Mouse (Mus musculus) ES-Bruce4 (cell line): ENCODE measurements around the gene Atp5c1. TPM values are rescaled to one million over a fixed set of nuclear protein-coding genes. Genes with fewer than 3 reads are reported as not detected.
A peak's percentile ranks its signal among the peaks of the same experiment; 100 is the strongest.

Experiments
- H3K27ac ChIP-seq: 2 replicates; pipeline ENCODE4 v1.5.1; 2012; ENCODE audit warnings: low read length, inconsistent platforms; ENCODE audit not compliant: insufficient read depth
- H3K27me3 ChIP-seq: 2 replicates; pipeline ENCODE4 v1.6.1; 2012; ENCODE audit warnings: mild to moderate bottlenecking, low read length, inconsistent platforms; ENCODE audit not compliant: control insufficient read depth, poor library complexity, insufficient read depth, severe bottlenecking
- H3K36me3 ChIP-seq: 2 replicates; pipeline ENCODE4 v1.6.1; 2012; ENCODE audit warnings: inconsistent platforms, mild to moderate bottlenecking, low read length, moderate library complexity; ENCODE audit not compliant: control insufficient read depth, poor library complexity, insufficient read depth, severe bottlenecking
- H3K4me1 ChIP-seq: one replicate; pipeline ENCODE4 v1.8.1; 2011; ENCODE audit warnings: low read length; ENCODE audit not compliant: control insufficient read depth, insufficient read depth
- H3K4me3 ChIP-seq: 2 replicates; pipeline ENCODE4 v1.5.1; 2011; ENCODE audit warnings: low read depth, mild to moderate bottlenecking, low read length
- H3K9ac ChIP-seq: 2 replicates; pipeline ENCODE4 v1.6.1; 2012; ENCODE audit warnings: low read depth, mild to moderate bottlenecking, inconsistent platforms; ENCODE audit not compliant: poor library complexity, severe bottlenecking
- H3K9me3 ChIP-seq: replicated peaks from 2 replicates; pipeline ENCODE4 v1.6.1; 2012; ENCODE audit warnings: mild to moderate bottlenecking, low read length, inconsistent platforms; ENCODE audit not compliant: control insufficient read depth, poor library complexity, insufficient read depth, severe bottlenecking
- CTCF ChIP-seq: IDR thresholded peaks from one replicate; pipeline ENCODE4 v1.8.1; 2011; ENCODE audit warnings: low read depth, low read length
- EP300 ChIP-seq: IDR thresholded peaks from 2 replicates; pipeline ENCODE4 v1.6.1; 2011; ENCODE audit warnings: low read depth, low read length; ENCODE audit not compliant: insufficient read depth
- POLR2A ChIP-seq: IDR thresholded peaks from one replicate; pipeline ENCODE4 v1.8.1; 2011; ENCODE audit warnings: low read length; ENCODE audit not compliant: insufficient read depth
- polyA plus RNA-seq: library from polyadenylated mRNA; stranded (reverse); fragments of >200 nt; gene quantifications from 2 replicates; pipeline ENCODE4 v1.2.4, GENCODE M21; 2011; ENCODE audit warnings: low read depth; ENCODE audit not compliant: missing spikeins, insufficient read depth, insufficient read length

The Atp5c1 gene
- polyA plus RNA-seq, 1 experiment: 452 TPM

DNA sequence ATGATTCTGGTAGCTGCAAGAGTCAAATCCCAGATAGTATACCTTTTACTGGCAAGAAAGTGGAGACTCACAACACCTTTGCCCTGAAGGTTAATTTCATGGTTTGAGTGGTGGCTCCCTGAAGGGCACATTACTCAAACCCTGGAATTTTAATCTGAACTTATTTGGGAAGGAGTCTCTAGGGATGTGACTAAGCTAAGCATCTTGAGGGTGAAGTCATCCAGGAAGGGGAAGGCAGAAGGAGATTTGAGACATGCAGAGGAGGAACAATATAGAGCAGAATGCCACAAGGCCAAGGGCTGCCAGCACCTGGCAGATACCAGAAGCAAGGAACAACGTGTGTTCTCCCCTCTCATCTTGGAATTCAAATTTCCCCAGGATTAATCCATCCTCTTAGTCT, 38.4 kb upstream of the Atp5c1 start:
- Histone ChIP-seq H3K36me3 (no peaks in the 10 kb centered on the region), H3K4me1 (no peaks in the 10 kb centered on the region), H3K27ac (no peak overlapping the region), H3K4me3 (no peak overlapping the region), H3K9me3 (no peaks in the 10 kb centered on the region), H3K27me3 (no peaks in the 10 kb centered on the region), H3K9ac (no peak overlapping the region)
- no peak for TF ChIP-seq POLR2A
- no peak for TF ChIP-seq CTCF

DNA sequence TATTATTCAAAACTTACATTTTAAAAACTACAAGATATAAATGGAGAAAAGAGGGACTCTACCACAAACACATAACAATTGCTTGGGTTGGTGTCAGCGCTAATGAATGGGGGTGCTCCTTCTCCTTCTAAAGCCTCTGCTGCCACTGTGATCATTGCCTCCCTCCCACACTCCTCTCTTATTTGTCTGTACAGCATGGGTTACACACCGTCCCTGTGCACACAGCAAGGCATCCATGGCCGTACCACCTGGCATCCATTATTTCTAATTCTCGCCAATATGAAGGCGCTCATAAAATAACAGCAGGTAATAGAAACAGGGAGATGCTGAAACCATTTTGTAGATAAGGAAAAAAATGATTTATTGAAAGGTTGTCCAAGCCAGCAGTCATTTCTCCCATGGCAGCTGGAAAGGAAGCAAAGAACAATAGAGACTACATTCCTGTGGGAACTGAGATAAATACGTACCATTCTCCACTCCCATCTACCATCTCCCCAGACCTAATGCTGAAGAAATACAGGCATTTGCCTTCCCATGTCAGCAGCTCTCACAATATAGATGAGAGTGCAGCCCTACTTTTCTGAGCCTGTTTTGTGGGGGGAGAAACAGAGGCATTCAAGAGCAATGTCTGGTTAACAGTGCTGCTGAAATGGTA, 28.4 kb upstream of the Atp5c1 start:
- Histone ChIP-seq H3K9ac (no peak overlapping the region), H3K9me3 (no peaks in the 10 kb centered on the region), H3K4me3 (no peak overlapping the region), H3K36me3 (no peaks in the 10 kb centered on the region), H3K27ac (no peak overlapping the region), H3K27me3 (no peaks in the 10 kb centered on the region), H3K4me1 (no peaks in the 10 kb centered on the region)
- TF ChIP-seq POLR2A: no peak
- TF ChIP-seq CTCF: no peak
- TF ChIP-seq EP300: no peak

DNA sequence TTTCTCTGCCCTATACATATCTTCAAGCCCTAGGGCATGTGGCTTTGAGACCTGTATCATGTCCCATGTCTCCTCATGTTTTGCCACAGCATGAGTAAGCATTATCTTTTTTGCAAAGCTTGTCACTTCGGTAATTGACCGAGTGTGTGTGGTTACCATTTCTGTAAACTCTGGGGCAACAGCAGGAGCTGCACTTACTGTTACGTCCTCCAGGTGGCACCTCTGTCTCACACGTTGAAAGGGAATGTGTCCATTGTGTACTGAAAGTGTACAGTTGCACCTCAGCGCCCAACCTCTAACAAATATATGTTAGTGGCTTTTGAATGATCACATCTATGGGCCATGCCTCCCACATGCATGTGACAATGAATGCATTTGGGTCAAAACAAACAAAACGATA, 20.9 kb upstream of the Atp5c1 start:
- Histone ChIP-seq H3K27ac (no peak overlapping the region), H3K4me1 (no peaks in the 10 kb centered on the region), H3K36me3 (no peaks in the 10 kb centered on the region), H3K9me3 (no peaks in the 10 kb centered on the region), H3K27me3 (no peaks in the 10 kb centered on the region), H3K4me3 (no peak overlapping the region), H3K9ac (no peak overlapping the region)
- peak; percentile 79 for TF ChIP-seq CTCF
- TF ChIP-seq EP300: no peak

DNA sequence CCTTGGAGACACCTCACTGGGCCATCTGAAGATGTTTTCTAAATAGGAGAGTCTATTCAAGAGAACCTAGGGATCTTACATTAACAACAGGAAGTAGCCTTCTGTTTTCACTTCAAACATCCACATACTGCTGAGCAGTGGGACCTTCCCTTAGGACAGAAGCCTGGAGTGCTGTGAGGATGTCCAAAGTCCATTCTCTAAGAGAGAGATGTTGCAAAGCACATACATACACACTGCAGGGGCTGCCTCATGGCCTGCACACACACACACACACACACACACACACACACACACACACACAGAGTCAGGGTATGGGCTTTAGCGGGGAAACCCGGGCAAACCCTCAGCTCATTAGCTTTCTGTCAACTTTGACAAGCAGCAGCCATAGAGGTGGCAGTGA, 20.2 kb upstream of the Atp5c1 start:
- Histone ChIP-seq H3K9me3 (no peaks in the 10 kb centered on the region), H3K4me1 (no peaks in the 10 kb centered on the region), H3K27ac (no peak overlapping the region), H3K4me3 (no peak overlapping the region), H3K36me3 (no peaks in the 10 kb centered on the region), H3K9ac (no peak overlapping the region), H3K27me3 (no peaks in the 10 kb centered on the region)
- no peak for TF ChIP-seq POLR2A
- TF ChIP-seq CTCF: no peak
- no peak for TF ChIP-seq EP300

DNA sequence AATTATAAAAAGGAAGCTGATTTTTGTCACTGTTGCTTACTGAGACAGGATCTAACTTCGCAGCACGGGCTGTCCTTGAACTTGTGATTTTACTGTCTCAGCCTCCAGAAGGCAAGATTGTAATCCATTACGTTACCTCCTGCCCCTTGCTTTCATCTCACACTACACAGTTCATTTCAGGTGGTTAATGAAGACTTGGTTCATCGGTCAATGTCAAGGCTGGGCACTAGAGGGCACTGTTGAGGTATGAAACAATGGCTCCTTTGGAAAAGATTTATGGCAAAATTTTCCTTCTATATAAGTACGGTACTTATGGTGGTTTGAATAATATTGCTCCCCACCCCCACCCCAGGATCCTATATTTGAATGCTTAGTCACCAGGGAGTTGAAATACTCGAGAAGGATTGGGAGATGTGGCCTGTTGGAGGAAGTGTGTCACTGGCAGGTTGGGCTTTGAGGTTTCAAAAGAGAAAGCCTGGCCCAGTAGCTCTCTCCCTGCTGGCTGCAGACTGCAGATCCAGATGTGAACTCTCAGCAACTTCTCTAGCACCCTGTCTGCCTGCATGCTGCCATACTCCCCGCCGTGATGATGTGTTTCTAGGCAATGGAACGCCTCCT, 18.4 kb upstream of the Atp5c1 start:
- TF ChIP-seq EP300 (no peak), CTCF (peak; percentile 11), POLR2A (no peak)
- H3K4me3 ChIP-seq: no peak overlapping the region

DNA sequence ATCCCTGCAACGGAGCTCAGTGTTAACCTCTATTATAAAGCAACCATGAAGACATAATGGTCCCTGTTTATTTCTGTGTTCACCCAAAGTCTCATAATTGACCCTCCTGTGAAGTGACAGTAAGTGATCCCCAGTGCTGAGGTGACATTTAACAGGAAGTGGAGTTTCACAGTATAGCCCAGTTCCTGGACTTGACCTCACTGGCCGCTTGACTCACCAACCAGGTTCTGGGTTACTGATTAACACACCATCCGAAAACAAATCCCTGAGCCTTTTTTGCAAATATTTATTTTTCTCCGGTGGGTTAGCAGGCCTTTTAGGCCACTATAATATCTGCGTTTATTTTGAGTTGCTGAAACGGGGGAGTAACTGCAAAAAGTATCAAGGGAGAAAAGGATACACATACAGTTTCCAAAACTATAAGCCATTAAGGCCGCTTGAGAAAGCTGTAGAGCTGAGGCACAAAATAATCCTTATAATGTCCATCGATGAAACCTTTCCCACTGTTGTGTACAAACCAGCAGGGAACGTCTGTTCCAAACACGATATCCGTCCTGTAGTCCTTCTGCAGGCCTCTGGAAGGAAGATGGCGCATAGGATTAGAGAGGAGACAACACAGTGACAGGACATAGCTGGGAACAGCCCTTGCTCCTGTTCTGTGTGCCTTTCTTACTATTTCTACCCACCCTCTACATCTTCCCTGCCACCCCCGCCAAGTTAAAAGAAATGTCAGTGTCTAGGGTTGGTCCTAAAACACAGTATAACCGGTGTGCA, 14.2 kb upstream of the Atp5c1 start:
- Histone ChIP-seq H3K27ac (no peak overlapping the region), H3K4me1 (no peaks in the 10 kb centered on the region), H3K36me3 (peaks cover 16% of the 10 kb centered on the region), H3K4me3 (no peak overlapping the region), H3K9ac (no peak overlapping the region), H3K27me3 (no peaks in the 10 kb centered on the region), H3K9me3 (no peaks in the 10 kb centered on the region)
- TF ChIP-seq CTCF (no peak), EP300 (no peak), POLR2A (no peak)

More for the DNA sequence above, 18.4 kb upstream of the Atp5c1 start:
- H3K27ac ChIP-seq: no peak overlapping the region
- H3K27me3 ChIP-seq: no peaks in the 10 kb centered on the region
- no peaks in the 10 kb centered on the region for H3K4me1 ChIP-seq
- no peaks in the 10 kb centered on the region for H3K9me3 ChIP-seq
- H3K9ac ChIP-seq: no peak overlapping the region
- no peaks in the 10 kb centered on the region for H3K36me3 ChIP-seq
